Mouse (Mus musculus): Measurements from ENCODE around the gene Celsr3.

Gene Celsr3

GRCm38 (mm10) chr9:108825820-108826699 is at the start of gene Celsr3:
Gene Celsr3, plus strand, starts transcription at chr9:108826320.
- DNase-seq (ENCODE audit: low read depth) = peak; percentile 16

DNA sequence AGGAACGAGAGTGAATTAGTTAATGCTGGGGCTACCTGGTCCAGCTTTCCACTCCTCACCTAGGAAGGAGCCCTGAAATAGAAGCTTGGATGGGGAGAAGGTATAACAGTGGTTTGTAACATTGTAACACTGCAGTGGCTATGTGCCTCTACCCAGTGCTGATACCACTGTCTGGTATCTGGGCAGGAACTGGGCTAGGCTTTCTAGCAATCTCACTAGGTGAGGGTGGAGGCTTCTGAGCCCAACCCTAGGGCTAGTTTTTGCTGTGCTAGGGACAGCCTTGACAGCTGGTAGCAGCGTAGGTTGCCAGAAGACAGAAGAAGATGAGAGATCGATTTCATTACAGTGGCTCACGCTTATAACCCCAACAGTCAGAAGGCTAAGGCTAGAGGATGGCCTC is 49.5 kb upstream of the Celsr3 start:
- no peak for DNase-seq (ENCODE audit: low read depth)

GRCm38 (mm10) chr9:108777276-108777675 is 48.8 kb upstream of the Celsr3 start:
- no peak for DNase-seq (ENCODE audit: low read depth)

- no peak for DNase-seq (ENCODE audit: low read depth)
Measured at GRCm38 (mm10) chr9:108780959-108781358, 45.2 kb upstream of the Celsr3 start.

DNA sequence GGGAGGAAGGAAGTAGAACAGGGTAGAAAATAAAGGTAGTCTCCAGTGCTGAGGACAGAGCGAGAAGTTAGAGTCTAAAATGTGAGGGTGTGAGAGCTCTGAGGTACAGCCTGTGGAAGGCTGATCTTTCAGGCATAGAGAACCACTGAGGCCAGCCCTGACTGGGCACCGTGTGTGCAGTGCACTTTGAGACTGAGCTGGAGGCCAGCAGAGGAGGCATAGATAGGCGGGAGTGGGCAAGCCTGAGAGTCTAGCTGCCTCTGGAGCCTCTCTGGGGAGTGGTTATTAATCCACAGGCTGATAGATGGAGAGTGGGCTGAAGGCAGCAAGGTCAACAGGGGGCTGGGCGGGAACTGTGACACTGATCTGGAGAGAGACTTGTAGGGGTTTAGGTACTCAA is 44.2 kb upstream of the Celsr3 start:
- DNase-seq (ENCODE audit: low read depth) = no peak

GRCm38 (mm10) chr9:108782836-108783547 is 43.1 kb upstream of the Celsr3 start:
- DNase-seq (ENCODE audit: low read depth) = no peak

DNA sequence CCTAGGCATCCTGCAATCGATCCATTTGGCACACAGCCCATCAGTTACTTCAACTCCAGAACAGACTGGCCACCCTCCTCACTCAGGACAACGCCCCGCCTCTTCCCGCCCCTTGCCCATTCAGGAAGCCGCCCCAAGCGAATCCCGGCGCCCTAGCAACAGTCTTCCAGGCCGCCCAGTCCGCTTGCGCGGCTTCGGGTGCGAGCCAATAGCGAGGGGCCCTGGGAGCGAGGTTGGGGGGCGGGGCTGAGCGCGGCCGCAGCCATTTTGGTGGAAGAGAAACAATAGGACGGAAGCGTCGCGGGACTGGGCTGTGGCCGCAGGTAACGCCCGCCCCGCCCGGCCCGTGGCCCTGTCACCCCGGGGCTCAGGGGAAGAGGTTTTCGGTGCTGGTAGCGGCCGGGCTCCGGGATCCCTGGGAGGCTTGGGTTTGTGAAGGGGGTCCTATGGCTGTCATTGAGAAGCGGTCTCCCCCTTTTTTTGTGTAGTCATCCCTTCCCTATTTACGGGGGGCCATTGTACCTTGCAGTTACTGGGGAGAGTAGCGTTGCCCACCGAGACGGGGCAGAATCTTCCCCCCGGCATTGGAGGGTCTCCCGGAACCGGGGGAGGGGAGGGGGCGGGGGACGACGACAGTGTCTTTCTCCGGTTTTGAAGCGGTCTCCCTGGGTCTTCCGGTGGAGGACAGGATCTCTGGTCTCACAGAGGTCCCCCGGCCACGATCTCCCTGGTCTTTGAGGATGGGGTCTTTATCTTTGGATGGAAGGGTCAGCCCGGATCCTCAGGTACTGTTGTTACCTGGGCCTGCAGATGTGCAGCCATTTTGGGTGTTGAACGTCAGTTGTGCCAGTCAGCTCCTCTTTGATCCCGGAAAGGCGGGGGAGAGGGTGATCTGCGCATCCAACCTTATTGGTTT is 42.3 kb upstream of the Celsr3 start, which contains the start of gene Ip6k2:
Gene Ip6k2, plus strand, starts transcription at position 249 of the 916 bp plus-strand sequence.
- peak; percentile 89 for DNase-seq (ENCODE audit: low read depth)

DNA sequence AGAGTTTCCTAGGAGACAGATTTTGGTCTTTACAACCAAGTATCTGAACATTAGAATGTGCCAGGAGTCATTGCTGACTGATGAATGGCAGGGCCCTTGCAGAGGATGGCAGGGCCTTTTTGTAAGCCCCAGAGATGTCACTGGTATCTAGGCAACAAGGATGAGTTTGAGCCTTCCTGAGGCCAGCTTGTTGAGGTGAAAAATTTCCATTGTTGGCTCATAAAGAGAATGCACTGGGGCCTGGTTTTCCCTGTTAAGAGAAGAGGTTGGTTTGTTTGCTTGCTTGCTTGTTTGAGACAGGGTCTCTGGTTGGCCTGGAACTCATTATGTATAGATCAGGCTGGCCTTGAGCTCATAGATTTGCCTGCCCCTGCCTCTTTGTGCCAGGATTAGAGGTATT is 40.7 kb upstream of the Celsr3 start:
- DNase-seq (ENCODE audit: low read depth) = no peak

DNA sequence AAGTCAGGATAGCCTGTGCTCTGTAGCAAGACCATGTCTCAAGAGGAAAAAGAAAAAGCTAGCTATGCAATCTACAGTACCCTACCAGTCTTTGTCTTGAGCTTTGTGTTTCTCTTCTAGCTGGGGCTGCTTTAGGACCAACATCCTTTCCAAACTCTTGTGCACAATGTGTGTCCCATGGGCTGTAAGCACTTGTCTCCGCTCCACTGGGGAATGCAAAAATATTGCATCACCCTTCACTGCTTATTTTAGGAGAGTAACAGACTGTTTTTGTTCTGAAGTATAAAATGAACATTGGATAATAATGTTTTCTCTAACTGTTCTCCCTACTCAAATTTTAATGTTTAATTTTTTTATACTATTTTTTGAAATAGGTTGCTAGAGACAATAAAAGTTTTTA is 39.6 kb upstream of the Celsr3 start:
- DNase-seq (ENCODE audit: low read depth) = no peak

- DNase-seq (ENCODE audit: low read depth) = no peak
Measured at GRCm38 (mm10) chr9:108787080-108787479, 39.0 kb upstream of the Celsr3 start.

GRCm38 (mm10) chr9:108788713-108789112 is 37.4 kb upstream of the Celsr3 start:
- no peak for DNase-seq (ENCODE audit: low read depth)

- DNase-seq (ENCODE audit: low read depth) = no peak
Measured at GRCm38 (mm10) chr9:108792307-108792706, 33.8 kb upstream of the Celsr3 start.

- DNase-seq (ENCODE audit: low read depth) = peak; percentile 58
Measured at GRCm38 (mm10) chr9:108792730-108793129, 33.4 kb upstream of the Celsr3 start.

GRCm38 (mm10) chr9:108795281-108795680 is 30.8 kb upstream of the Celsr3 start:
- DNase-seq (ENCODE audit: low read depth) = no peak

DNA sequence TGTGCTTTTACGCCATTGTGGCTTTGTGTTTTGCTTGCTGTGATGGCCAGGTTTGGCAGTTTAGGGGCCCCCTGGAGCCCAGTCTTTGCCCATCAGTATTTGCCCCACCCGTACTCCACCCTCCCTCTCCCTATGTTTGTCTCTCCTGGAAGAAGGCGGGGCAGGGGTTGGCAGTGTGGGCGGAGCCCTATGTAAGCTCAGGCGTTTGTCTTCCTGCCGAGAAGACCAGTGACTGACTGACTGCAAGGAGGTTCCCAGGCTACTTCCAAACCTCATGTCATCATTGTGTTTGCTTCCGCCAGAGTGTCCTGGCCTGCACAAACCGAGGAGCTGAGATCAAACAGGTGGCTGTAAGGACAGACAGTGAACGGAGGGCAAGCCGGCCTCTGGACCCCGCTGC is 30.4 kb upstream of the Celsr3 start:
- no peak for DNase-seq (ENCODE audit: low read depth)

DNA sequence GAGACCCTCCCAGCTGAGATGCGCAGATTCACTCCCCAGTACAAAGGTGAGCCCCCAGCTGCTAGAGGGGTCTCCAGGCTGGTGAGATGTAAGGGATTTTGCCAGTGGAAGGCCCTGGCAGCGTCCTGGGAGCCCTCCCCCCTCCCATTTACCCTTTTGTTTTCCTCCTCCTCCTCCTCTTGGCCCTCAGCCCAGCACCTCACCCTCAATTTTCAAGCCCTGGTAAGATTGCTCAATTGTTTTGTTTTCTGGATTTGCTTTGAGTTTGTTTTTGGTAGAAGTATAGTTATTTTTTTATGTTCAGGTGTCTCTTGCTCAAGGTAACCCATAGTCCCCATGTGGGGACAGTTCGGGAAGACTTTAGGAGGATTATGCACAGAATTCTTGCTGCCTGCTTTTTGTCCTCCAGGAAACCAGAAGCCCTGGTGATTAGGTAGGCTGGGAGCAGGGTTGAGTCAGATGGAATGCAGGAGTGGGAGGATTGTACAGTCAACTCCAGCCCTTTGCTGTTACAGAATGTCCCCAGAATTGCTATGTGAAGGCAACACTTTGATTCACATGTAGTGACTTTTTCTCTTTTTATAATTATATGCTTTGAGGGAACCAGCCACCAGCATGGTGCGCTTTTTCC is 29.7 kb upstream of the Celsr3 start:
- no peak for DNase-seq (ENCODE audit: low read depth)

- DNase-seq (ENCODE audit: low read depth) = no peak
Measured at GRCm38 (mm10) chr9:108797477-108797876, 28.6 kb upstream of the Celsr3 start.

DNA sequence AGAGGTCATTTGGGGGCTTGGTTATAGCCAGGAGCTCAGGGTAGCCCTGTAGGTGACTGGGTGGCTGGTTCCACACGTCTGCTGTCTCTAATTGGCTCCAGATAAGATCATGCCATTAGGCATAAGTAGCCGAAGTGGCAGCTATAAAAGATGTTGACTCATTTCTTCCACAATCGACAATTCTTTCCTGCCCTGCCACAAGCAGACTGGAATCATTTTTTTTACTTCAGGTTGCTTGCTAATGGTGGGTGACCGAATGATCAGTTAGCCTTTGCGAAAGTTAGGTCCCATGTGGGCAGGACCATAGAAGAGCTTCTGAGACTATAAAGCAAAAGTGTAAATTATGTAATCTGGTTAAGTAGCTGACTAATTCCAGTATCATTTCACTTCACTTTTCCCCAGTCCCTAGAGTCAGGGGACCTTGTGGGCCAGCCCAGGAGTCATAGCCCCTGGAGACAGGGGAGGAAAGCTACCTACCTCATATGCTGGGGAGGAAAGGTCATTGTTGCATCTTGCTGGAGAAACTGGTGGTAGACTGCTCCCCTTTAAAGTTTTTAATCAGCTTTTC is 27.5 kb upstream of the Celsr3 start:
- DNase-seq (ENCODE audit: low read depth) = no peak

DNA sequence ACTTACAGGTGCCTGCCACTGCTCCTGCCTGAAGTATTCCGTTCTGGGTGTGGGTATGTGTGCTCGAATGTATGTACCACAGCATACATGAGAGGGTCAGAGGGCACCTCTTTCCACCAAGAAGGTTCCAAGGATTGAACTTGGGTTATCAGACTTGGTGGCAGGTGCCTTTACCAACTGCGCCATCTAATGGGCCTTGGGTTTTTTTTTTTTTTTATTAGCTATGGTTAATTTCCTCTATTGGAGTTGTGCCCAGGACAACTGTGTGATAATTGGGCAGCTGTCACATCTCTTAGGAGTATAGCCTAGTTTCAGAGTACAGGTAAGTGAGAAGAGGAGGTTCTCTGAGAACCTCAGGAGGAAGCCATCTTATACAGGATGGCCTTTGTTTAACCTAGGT is 26.6 kb upstream of the Celsr3 start:
- no peak for DNase-seq (ENCODE audit: low read depth)

DNA sequence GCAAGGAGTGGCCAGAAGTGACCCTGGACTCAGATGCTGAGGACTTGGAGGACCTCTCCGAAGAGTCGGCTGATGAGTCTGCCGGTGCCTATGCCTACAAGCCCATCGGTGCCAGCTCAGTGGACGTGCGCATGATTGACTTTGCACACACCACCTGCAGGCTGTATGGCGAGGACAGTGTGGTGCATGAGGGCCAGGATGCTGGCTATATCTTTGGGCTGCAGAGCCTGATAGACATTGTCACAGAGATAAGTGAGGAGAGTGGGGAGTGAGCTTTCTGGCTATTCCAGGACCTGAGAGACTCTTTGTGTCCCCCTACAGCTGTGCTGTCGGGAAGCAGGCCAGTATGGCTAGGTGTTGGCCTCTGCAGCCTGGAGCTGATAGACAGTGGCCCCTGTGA is 20.4 kb upstream of the Celsr3 start:
- DNase-seq (ENCODE audit: low read depth) = no peak

- no peak for DNase-seq (ENCODE audit: low read depth)
Measured at GRCm38 (mm10) chr9:108806379-108806778, 19.7 kb upstream of the Celsr3 start.
